Mouse (Mus musculus): ENCODE data around the gene Ada.

- TF ChIP-seq CTCF (conservative IDR thresholded peaks at IDR 0.05; ENCODE audit: insufficient read depth, insufficient read length, low read depth, low read length), result no peak
- no peak for TF ChIP-seq POLR2A (IDR thresholded peaks at IDR 0.05; ENCODE audit: low read depth, low read length)
Observed at GRCm38 (mm10) chr2:163756723-163757122, 6.7 kb upstream of the Ada start.
